Mouse (Mus musculus) embryonic facial prominence, embryonic 10.5 days (tissue): Measurements from ENCODE around the gene Pcbp4. TPM values are rescaled to one million over a fixed set of nuclear protein-coding genes. Genes with fewer than 3 reads are reported as not detected.
A peak's percentile ranks its signal among the peaks of the same experiment; 100 is the strongest.

Source experiments
- DNase-seq: peaks from one replicate; pipeline ENCODE4 v3.0.0-alpha.2; 2017; ENCODE audit warnings: low spot score
- H3K27ac ChIP-seq: fragments of 300-500 bp; sonication (generic); replicated peaks from 2 replicates; pipeline ENCODE4 v1.5.1; 2016; ENCODE audit warnings: mild to moderate bottlenecking
- H3K27me3 ChIP-seq: fragments of 300-500 bp; sonication (generic); replicated peaks from 2 replicates; pipeline ENCODE4 v1.6.1; 2016; ENCODE audit warnings: low read depth, mild to moderate bottlenecking; ENCODE audit not compliant: poor library complexity, severe bottlenecking
- H3K36me3 ChIP-seq: fragments of 300-500 bp; sonication (generic); replicated peaks from 2 replicates; pipeline ENCODE4 v1.6.1; 2016; ENCODE audit warnings: mild to moderate bottlenecking, moderate library complexity
- H3K4me1 ChIP-seq: fragments of 300-500 bp; sonication (generic); 2 replicates; pipeline ENCODE4 v1.6.1; 2016
- H3K4me3 ChIP-seq: fragments of 300-500 bp; sonication (generic); 2 replicates; pipeline ENCODE4 v1.5.1; 2016; ENCODE audit warnings: mild to moderate bottlenecking, moderate library complexity
- H3K9me3 ChIP-seq: fragments of 300-500 bp; sonication (generic); 2 replicates; pipeline ENCODE4 v1.6.1; 2016; ENCODE audit warnings: mild to moderate bottlenecking
- WGBS: fragments of 180-500 bp; shearing (Covaris S2); methylation state at CpG from one replicate; pipeline ENCODE4 v1.1.7; 2016; 5-methylcytosine and 5-hydroxymethylcytosine counted together
- polyA plus RNA-seq: library from polyadenylated mRNA; unstranded; fragments of >200 nt; fragmentation: Nextera tagmentation; extraction: Ambion mirVana; gene quantifications from 2 replicates; pipeline ENCODE4 v1.2.1, GENCODE M21; 2016

Pcbp4 gene
- polyA plus RNA-seq: 320 and 346 TPM in 2 replicates

DNA sequence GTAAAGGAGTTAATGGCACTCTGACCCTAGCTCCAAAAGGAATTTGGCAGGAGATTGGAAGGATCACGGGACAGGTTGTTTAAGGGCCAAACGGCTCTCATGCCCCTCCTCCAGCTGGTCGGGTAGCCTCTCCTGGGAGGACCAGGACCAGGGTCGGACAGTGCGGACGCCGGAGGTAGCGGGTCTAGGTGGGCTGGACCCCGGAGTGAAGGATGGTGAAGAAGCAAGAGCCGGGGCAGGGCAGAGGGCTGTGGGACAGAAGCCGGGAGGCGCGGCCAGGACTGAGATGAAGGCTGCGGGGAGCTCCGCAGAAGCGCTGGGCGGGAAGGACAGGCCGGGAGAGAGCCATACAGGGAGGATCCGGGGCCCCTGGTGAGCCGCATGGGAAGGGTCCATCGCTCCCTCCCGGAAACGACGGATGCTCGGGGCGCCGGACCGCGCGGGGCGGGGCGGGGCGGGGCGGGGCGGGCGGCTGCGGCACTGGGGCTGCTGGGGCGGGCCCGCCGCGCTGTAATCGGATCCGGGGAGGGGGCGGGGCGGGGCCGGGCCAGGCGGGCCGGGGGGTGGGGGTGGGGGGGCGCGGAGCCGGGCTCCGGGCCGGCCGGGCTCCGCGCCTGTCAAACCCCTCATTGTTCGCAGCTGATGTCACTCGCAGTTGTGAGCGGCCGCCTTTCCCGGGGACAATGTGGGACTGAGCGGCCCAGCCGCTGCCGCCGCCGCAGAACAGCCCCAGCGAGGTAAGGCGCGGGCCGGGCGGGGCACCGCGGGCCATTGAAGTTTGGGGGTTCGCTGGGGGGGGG is at the start of gene Pcbp4:
Gene Pcbp4, plus strand, starts transcription at position 21 of the 800 bp plus-strand sequence.
- under 1% methylated on average over 59 of the region's 74 CpGs for WGBS
- Histone ChIP-seq H3K27ac (peak within 1 kb of the TSS; percentile 99), H3K9me3 (no peaks in the 10 kb centered on the region), H3K36me3 (peaks cover 28% of the 10 kb centered on the region), H3K4me1 (peaks cover 91% of the 10 kb centered on the region), H3K4me3 (peak within 1 kb of the TSS; percentile 86), H3K27me3 (no peaks in the 10 kb centered on the region)
- peak; percentile 93 for DNase-seq

DNA sequence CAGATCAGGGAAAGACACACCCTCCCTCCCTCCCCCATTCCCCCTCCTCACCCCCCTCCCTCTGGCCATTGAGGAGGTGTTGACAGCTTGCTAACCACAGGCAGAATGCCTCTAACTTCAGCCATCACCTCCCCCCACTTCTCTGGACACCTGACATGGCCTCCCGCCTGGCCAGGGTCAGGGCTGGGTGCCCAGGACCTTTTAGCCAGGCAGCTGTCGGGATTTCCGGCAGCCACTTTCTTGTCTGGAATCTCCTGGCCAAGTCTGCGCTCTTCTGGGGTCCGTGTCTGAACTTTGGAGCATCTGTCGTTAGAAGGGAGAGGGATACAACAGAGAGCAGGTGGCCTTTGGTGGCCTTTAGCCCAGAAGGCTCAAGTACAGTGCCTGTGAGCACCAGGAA is 47.8 kb upstream of the Pcbp4 start:
- WGBS: 33% methylated on average over 6 of the region's 6 CpGs
- no peaks in the 10 kb centered on the region for H3K27me3 ChIP-seq
- H3K9me3 ChIP-seq: peaks cover 4% of the 10 kb centered on the region; the same call in 1 of the 2 replicates
- peak; percentile 57 for DNase-seq
- 0 out of 2 replicates have a peak overlapping the region, but pooled peaks have one; percentile 8 for H3K4me3 ChIP-seq
- peak overlapping the region; percentile 62; the same call in 1 of the 2 replicates for H3K27ac ChIP-seq
- peaks cover 68% of the 10 kb centered on the region for H3K4me1 ChIP-seq
- H3K36me3 ChIP-seq: no peaks in the 10 kb centered on the region

DNA sequence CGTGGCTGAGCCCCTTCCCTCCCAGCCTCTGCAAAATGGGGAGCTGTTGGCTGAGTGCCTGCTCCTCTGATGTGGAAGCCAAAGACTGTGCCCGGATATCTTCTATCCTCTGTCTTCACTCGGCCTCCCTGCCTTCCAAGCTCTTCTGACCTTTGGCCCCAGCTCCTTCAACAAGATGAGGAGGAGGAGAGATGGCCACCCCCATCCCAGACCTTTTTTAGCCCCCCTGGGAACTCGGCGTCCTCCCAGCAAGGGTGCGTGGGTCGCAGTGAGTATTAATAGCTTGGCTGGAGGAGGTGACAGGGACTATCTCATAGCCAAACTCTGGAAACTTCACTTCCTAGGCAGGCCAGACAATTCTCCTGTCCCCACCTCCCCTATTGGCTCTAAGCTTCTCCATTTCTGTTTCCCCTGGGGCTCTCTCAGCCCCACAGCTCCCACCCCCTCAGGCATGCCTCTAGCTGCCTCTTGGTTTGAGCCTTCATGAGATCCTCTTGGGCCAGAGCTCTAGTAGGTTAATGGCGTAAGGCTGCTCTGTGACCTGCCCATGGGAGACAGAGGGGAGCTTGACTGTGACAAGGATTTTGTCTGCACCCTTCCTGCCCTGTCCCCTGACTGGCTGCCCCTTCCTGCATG is 46.5 kb upstream of the Pcbp4 start:
- WGBS: 60% methylated on average over 8 of the region's 8 CpGs
- Histone ChIP-seq H3K4me1 (peaks cover 70% of the 10 kb centered on the region), H3K27ac (peak overlapping the region; percentile 48; the same call in 1 of the 2 replicates)

DNA sequence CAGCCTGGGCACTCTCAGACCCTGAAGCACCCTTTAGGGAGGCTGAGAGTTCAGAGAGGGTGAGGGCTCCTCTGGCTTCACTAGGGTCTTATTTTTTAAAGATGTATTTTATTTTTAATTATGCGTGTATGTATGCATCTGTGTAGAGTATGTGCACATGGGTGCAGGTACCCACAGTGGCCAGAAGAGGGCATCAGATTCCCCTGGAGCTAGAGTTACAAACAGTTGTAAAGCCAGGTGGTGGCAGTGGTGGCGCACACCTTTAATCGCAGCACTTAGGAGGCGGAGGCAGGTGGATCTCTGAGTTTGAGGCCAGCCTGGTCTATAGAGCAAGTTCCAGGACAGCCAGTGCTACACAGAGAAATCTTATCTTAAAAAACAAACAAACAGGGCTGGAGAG is 44.0 kb upstream of the Pcbp4 start:
- Histone ChIP-seq H3K27ac (no peak overlapping the region), H3K4me1 (peaks cover 63% of the 10 kb centered on the region), H3K36me3 (no peaks in the 10 kb centered on the region), H3K27me3 (no peaks in the 10 kb centered on the region), H3K9me3 (peaks cover 4% of the 10 kb centered on the region; the same call in 1 of the 2 replicates), H3K4me3 (no peak overlapping the region)
- DNase-seq: no peak
- 97% methylated on average over 4 of the region's 4 CpGs for WGBS

More for the DNA sequence above, 46.5 kb upstream of the Pcbp4 start:
- no peaks in the 10 kb centered on the region for H3K27me3 ChIP-seq
- no peak overlapping the region for H3K4me3 ChIP-seq
- H3K9me3 ChIP-seq: peaks cover 4% of the 10 kb centered on the region; the same call in 1 of the 2 replicates
- DNase-seq: no peak
- no peaks in the 10 kb centered on the region for H3K36me3 ChIP-seq

DNA sequence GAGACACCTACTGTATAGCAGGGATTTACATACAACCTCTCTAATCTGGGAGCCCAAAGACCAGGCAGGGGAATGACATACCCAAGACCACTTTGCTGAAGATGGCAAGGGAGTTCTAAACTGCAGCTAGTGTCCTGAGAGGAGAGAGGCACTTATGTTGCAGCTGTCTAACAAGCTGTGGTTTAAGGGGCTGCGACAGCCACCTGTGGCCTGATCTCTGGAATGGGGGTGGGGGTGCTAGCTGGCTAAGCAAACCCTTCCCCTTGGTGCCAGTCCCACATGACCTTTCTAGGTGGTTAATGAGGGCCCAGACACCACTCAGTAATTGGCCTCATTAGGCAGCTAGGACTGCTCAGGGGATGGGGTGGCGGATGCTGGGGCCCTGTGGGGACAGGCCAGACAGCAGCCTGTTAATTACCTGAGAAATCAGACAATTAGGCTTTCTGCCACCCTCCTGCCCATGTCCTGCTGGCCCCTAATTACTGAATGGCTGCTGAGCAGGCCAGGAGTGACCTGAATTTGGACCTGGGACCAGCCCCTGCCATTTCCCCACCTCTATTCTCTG is 42.9 kb upstream of the Pcbp4 start:
- Histone ChIP-seq H3K4me1 (peaks cover 58% of the 10 kb centered on the region), H3K27ac (peak overlapping the region; percentile 48; the same call in 1 of the 2 replicates), H3K36me3 (no peaks in the 10 kb centered on the region), H3K27me3 (no peaks in the 10 kb centered on the region), H3K9me3 (peaks cover 4% of the 10 kb centered on the region; the same call in 1 of the 2 replicates), H3K4me3 (no peak overlapping the region)
- DNase-seq: no peak
- WGBS: 73% methylated on average over 2 of the region's 2 CpGs

DNA sequence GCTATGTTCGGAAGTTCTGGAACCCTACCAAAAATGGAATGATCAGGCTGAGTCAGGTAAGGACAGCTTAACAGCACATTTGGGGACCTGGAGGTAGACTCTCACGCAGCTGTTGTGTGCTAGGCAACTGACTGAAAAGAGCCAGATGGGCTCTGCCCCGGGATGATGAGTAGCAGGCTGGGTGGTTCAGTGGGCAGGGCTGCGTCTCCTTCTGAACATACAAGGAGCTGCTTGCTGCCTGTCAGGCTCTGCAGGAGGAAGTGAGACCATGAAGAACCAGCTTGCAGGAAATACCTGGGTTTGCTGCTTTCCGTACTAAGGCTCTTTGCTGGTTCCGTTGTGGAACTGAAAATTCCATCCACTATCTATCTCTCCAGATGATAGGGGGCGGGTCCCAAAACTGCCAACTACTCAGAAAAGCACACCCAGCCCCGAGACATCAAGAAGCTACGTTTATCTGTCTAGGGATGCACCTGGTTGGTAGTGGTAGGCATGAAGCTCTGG is 41.9 kb upstream of the Pcbp4 start:
- Histone ChIP-seq H3K27me3 (no peaks in the 10 kb centered on the region), H3K27ac (no peak overlapping the region), H3K4me3 (no peak overlapping the region), H3K36me3 (no peaks in the 10 kb centered on the region), H3K9me3 (peaks cover 4% of the 10 kb centered on the region; the same call in 1 of the 2 replicates), H3K4me1 (peaks cover 49% of the 10 kb centered on the region)
- DNase-seq: no peak
- WGBS: 83% methylated on average over 9 of the region's 9 CpGs

DNA sequence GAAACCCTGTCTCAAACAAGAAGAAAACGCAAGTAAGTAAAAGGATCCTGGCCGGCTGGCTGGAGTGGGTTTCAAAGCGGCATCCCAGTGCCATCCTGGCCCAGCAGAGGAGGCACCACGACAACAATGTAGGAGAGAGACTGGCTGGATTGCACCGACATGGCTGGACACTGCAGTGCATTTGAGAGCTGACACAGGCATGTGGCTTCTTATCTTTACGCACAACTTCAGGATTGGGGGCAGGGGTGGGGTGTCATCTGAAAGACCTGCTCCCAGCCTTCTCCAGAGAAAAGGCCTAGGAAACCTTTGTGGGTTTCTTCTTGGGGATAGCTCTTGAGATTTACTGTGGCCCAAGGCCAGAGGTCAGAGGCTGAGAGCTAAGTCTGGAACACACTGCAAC is 41.4 kb upstream of the Pcbp4 start:
- H3K4me1 ChIP-seq: peaks cover 43% of the 10 kb centered on the region
- WGBS: 80% methylated on average over 6 of the region's 6 CpGs
- H3K27me3 ChIP-seq: no peaks in the 10 kb centered on the region
- no peaks in the 10 kb centered on the region for H3K36me3 ChIP-seq
- no peak for DNase-seq
- no peak overlapping the region for H3K4me3 ChIP-seq
- H3K27ac ChIP-seq: no peak overlapping the region; the same call in 1 of the 2 replicates
- peaks cover 4% of the 10 kb centered on the region; the same call in 1 of the 2 replicates for H3K9me3 ChIP-seq

DNA sequence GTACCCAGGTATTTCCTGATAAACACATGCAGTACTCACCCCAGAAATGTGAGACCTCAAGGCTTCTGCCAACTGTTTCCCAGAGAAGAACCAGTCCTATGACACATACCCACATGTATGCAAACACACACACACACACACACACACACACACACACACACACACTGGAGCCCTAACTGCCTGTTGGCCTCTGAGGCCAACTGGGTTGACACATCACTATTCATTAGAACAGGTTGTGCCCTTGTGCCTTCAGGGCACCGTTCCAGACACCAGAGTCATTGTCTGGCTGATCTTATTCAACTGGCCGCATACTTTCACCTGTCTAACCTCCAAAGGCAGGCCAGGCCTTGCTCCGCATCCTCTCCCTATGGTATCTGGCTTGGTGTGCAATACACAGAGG is 40.9 kb upstream of the Pcbp4 start:
- Histone ChIP-seq H3K36me3 (no peaks in the 10 kb centered on the region), H3K4me3 (no peak overlapping the region), H3K27me3 (no peaks in the 10 kb centered on the region; the same call in 1 of the 2 replicates), H3K9me3 (peaks cover 4% of the 10 kb centered on the region; the same call in 1 of the 2 replicates), H3K27ac (no peak overlapping the region; the same call in 1 of the 2 replicates), H3K4me1 (peaks cover 38% of the 10 kb centered on the region)
- 64% methylated on average over 3 of the region's 3 CpGs for WGBS
- no peak for DNase-seq

DNA sequence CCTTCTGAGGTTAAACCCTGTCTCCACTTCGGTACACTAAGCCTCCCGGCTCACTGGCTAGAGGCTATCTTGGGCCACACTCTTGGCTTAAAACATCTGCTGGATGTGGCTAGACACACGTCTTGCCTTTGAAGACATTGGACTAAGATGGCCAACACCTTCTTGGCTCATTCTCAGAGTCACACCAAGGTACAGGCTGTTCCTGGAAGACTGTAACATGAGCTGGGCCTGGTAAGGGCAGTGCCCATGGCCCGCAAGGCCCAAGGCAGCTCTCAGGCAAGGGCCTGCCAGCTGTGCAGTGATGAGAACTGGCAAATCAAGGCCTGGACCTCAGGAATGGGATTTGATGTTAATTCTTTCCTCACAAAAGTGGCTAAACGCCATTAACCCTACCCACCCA is 39.5 kb upstream of the Pcbp4 start:
- no peaks in the 10 kb centered on the region for H3K36me3 ChIP-seq
- 87% methylated on average over 5 of the region's 5 CpGs for WGBS
- peaks cover 4% of the 10 kb centered on the region; the same call in 1 of the 2 replicates for H3K9me3 ChIP-seq
- peaks cover 45% of the 10 kb centered on the region for H3K4me1 ChIP-seq
- no peak overlapping the region for H3K27ac ChIP-seq
- no peak for DNase-seq
- H3K4me3 ChIP-seq: no peak overlapping the region
- peaks cover 4% of the 10 kb centered on the region for H3K27me3 ChIP-seq

DNA sequence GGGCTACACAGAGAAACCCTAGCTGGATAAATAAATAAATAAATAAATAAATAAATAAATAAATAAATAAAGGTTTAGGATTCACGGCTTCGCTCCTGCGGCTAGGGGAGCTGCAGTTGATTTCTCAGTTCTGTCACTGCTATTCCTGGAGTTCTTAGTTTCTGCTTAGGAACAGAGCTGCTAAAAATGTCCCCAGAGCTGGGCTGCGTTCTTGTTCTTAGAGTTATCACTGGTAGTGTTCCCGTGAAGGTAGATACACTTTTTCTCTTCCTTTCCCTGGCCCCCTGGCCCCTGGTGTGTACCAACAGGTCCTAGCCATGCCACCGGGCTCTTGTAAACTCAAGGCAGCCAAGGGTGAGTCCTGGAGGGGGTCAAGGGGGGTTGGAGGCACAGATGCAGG is 36.3 kb upstream of the Pcbp4 start:
- peaks cover 13% of the 10 kb centered on the region for H3K27me3 ChIP-seq
- H3K36me3 ChIP-seq: no peaks in the 10 kb centered on the region
- no peaks in the 10 kb centered on the region for H3K9me3 ChIP-seq
- WGBS: 86% methylated on average over 6 of the region's 6 CpGs
- H3K4me1 ChIP-seq: peaks cover 54% of the 10 kb centered on the region
- H3K4me3 ChIP-seq: no peak overlapping the region
- no peak for DNase-seq
- H3K27ac ChIP-seq: 0 out of 2 replicates have a peak overlapping the region, but pooled peaks have one; percentile 49

DNA sequence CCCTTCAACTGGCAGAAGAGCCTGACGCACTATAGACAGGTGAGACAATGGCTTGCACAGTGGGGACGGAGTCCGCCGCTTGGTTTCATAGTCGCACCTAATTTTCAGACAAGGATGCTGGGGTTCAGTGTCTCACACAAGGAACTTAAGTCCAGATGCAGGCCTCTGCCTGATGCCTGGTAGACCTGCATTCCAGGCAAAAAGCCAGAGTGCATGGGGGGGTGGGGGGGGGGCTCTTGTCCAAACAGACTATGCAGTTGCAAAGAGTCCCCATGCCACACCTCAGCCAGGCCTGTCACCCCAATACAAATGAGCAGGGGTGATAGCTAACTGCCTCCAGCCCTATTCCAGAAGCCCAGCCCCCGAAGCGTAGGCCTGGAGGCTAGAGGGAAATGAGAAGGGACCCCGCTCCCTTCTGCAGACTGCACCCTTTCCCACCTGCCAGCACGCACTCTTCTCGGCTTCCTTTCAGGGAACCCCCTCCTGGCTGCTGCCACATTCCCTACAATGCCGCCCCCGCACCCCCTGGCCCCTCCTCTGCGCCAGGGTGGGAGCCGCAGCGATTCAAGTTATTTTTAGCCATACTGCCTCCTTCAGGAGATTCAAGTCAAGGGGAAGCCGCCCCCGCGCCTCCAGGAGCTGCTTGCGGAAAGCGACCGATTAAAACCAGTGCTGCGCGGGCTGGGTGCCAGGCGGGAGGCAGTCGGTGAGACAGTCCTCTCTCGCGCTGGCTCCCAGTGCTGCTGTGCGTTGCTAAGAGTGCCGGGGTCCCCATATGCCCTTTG is 35.1 kb upstream of the Pcbp4 start:
- peaks cover 13% of the 10 kb centered on the region for H3K27me3 ChIP-seq
- H3K4me1 ChIP-seq: peaks cover 48% of the 10 kb centered on the region
- 17% methylated on average over 29 of the region's 29 CpGs for WGBS
- peak overlapping the region; percentile 84 for H3K27ac ChIP-seq
- H3K4me3 ChIP-seq: peak overlapping the region; percentile 51
- H3K36me3 ChIP-seq: no peaks in the 10 kb centered on the region
- peak; percentile 81 for DNase-seq
- no peaks in the 10 kb centered on the region for H3K9me3 ChIP-seq
